8 mouse cellular contexts compared by ENCODE assay signal in the genomic region with DNA sequence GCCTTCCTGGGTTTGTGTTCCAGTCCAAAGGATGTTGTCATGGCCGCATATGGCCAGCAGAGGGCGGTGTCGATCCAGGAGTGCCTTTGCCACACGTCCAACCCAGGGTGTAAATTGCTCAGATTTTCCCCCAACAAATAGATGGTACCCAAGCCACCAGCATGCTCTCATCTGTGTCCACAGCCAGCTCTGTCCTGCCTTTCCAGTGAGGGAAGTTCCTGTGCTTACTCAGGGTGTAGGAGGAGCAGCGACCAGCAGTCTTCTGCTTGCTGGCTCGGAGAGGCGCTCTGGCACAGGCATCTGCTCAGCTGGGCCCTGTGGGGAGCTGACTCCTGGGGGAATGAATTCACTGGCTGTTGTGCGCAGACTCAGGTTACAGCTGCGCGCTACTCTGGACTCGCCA. TPM values are rescaled to one million over a fixed set of nuclear protein-coding genes. Genes with fewer than 3 reads are reported as not detected.
DNase-seq lines count a peak whose midpoint lies in the region; ATAC-seq and TF ChIP-seq lines count a peak whose summit lies in the region.

No protein-coding gene starts in this region.

- peaks cover 3% of the 10 kb centered on the region; the same call in 1 of the 2 replicates for H3K4me1 ChIP-seq in E14TG2a.4 (replicated peaks; ENCODE audit: low read depth, low read length)
- no peaks in the 10 kb centered on the region for H3K4me1 ChIP-seq in bone marrow, adult 2 months (ENCODE audit: control insufficient read depth, insufficient read depth, low read length)
- H3K4me1 ChIP-seq in embryonic facial prominence, embryonic 13.5 days = peaks cover 5% of the 10 kb centered on the region; the same call in 1 of the 2 replicates
- no peaks in the 10 kb centered on the region; the same call in 1 of the 2 replicates for H3K4me1 ChIP-seq in heart, embryonic 11.5 days (ENCODE audit: control insufficient read depth, insufficient read depth, low read length)
- 0 out of 2 replicates have a peak, but pooled peaks cover 4% of the 10 kb centered on the region for H3K4me1 ChIP-seq in kidney, embryonic 15.5 days
- H3K4me1 ChIP-seq in limb, embryonic 15.5 days = peaks cover 4% of the 10 kb centered on the region; the same call in 1 of the 2 replicates
- peaks cover 6% of the 10 kb centered on the region; the same call in 1 of the 2 replicates for H3K4me1 ChIP-seq in neural tube, embryonic 15.5 days

- H3K27ac ChIP-seq in bone marrow, adult 2 months (ENCODE audit: control insufficient read depth, insufficient read depth, low read depth, low read length, poor library complexity) = no peak overlapping the region
- no peak overlapping the region for H3K27ac ChIP-seq in embryonic facial prominence, embryonic 13.5 days
- no peak overlapping the region for H3K27ac ChIP-seq in heart, embryonic 11.5 days (ENCODE audit: low read depth, low read length)
- no peak overlapping the region for H3K27ac ChIP-seq in kidney, embryonic 15.5 days
- no peak overlapping the region for H3K27ac ChIP-seq in limb, embryonic 15.5 days
- H3K27ac ChIP-seq in neural tube, embryonic 15.5 days (replicated peaks) = no peak overlapping the region

- H3K9ac ChIP-seq in embryonic facial prominence, embryonic 13.5 days = no peak overlapping the region
- H3K9ac ChIP-seq in heart, embryonic 11.5 days (ENCODE audit: low read depth, low read length) = no peak overlapping the region
- H3K9ac ChIP-seq in kidney, embryonic 15.5 days = no peak overlapping the region
- no peak overlapping the region for H3K9ac ChIP-seq in limb, embryonic 15.5 days
- no peak overlapping the region for H3K9ac ChIP-seq in neural tube, embryonic 15.5 days (replicated peaks)

- peak; percentile 92 for TF ChIP-seq CTCF in E14TG2a.4 (conservative IDR thresholded peaks at IDR 0.05; ENCODE audit: low read length)
- TF ChIP-seq CTCF in bone marrow, adult 2 months (IDR thresholded peaks at IDR 0.05; ENCODE audit: control insufficient read depth, insufficient read depth, low read length) = peak; percentile 71

- WGBS in bone marrow, adult 2 months = 11% methylated on average over 11 of the region's 11 CpGs
- WGBS in embryonic facial prominence, embryonic 13.5 days = under 1% methylated on average over 11 of the region's 11 CpGs
- 3% methylated on average over 11 of the region's 11 CpGs for WGBS in heart, embryonic 11.5 days (ENCODE audit: insufficient replicate concordance)
- 4% methylated on average over 11 of the region's 11 CpGs for WGBS in kidney, embryonic 15.5 days
- 3% methylated on average over 11 of the region's 11 CpGs for WGBS in limb, embryonic 15.5 days
- WGBS in neural tube, embryonic 15.5 days = 0% methylated on average over 11 of the region's 11 CpGs

- ATAC-seq in embryonic facial prominence, embryonic 13.5 days (ENCODE audit: insufficient number of reproducible peaks, insufficient read depth, low FRiP score, low TSS enrichment, low read depth) = peak; percentile 33; the same call in 1 of the 2 replicates
- no peak for ATAC-seq in heart, embryonic 11.5 days (replicated peaks; ENCODE audit: insufficient number of reproducible peaks, low FRiP score, low TSS enrichment)
- ATAC-seq in kidney, embryonic 15.5 days (replicated peaks; ENCODE audit: low FRiP score) = peak; percentile 57
- ATAC-seq in limb, embryonic 15.5 days (ENCODE audit: insufficient number of reproducible peaks, low FRiP score, low TSS enrichment, low read depth) = no peak
- ATAC-seq in neural tube, embryonic 15.5 days (ENCODE audit: low FRiP score) = peak; percentile 72

- DNase-seq in urinary bladder, adult 2 months (ENCODE audit: low spot score) = peak; percentile 40

- H3K4me2 ChIP-seq in embryonic facial prominence, embryonic 13.5 days = peak overlapping the region; percentile 47
- peak overlapping the region; percentile 57 for H3K4me2 ChIP-seq in heart, embryonic 11.5 days
- H3K4me2 ChIP-seq in kidney, embryonic 15.5 days = peak overlapping the region; percentile 28; the same call in 1 of the 2 replicates
- peak overlapping the region; percentile 25; the same call in 1 of the 2 replicates for H3K4me2 ChIP-seq in limb, embryonic 15.5 days
- H3K4me2 ChIP-seq in neural tube, embryonic 15.5 days = peak overlapping the region; percentile 51

- no peaks in the 10 kb centered on the region for H3K9me3 ChIP-seq in E14TG2a.4 (ENCODE audit: low read length)
- H3K9me3 ChIP-seq in embryonic facial prominence, embryonic 13.5 days = no peaks in the 10 kb centered on the region
- no peaks in the 10 kb centered on the region for H3K9me3 ChIP-seq in heart, embryonic 11.5 days (replicated peaks; ENCODE audit: control insufficient read depth, low read length)
- no peaks in the 10 kb centered on the region for H3K9me3 ChIP-seq in kidney, embryonic 15.5 days (replicated peaks)
- no peaks in the 10 kb centered on the region for H3K9me3 ChIP-seq in limb, embryonic 15.5 days
- no peaks in the 10 kb centered on the region for H3K9me3 ChIP-seq in neural tube, embryonic 15.5 days (replicated peaks)

- no peaks in the 10 kb centered on the region for H3K36me3 ChIP-seq in E14TG2a.4 (ENCODE audit: insufficient read depth, low read length)
- H3K36me3 ChIP-seq in embryonic facial prominence, embryonic 13.5 days = no peaks in the 10 kb centered on the region
- H3K36me3 ChIP-seq in heart, embryonic 11.5 days (ENCODE audit: control insufficient read depth, insufficient read depth, low read length) = no peaks in the 10 kb centered on the region
- H3K36me3 ChIP-seq in kidney, embryonic 15.5 days = no peaks in the 10 kb centered on the region
- no peaks in the 10 kb centered on the region for H3K36me3 ChIP-seq in limb, embryonic 15.5 days
- H3K36me3 ChIP-seq in neural tube, embryonic 15.5 days = no peaks in the 10 kb centered on the region

- no peak overlapping the region; the same call in 1 of the 2 replicates for H3K4me3 ChIP-seq in E14TG2a.4 (replicated peaks; ENCODE audit: low read length)
- no peak overlapping the region for H3K4me3 ChIP-seq in bone marrow, adult 2 months (replicated peaks; ENCODE audit: control insufficient read depth, low read depth, low read length)
- no peak overlapping the region for H3K4me3 ChIP-seq in embryonic facial prominence, embryonic 13.5 days
- H3K4me3 ChIP-seq in heart, embryonic 11.5 days (ENCODE audit: low read depth, low read length) = no peak overlapping the region
- no peak overlapping the region for H3K4me3 ChIP-seq in kidney, embryonic 15.5 days (replicated peaks)
- no peak overlapping the region; the same call in 1 of the 2 replicates for H3K4me3 ChIP-seq in limb, embryonic 15.5 days
- H3K4me3 ChIP-seq in neural tube, embryonic 15.5 days (replicated peaks) = peak overlapping the region; percentile 10; the same call in 1 of the 2 replicates

- peaks cover 10% of the 10 kb centered on the region for H3K27me3 ChIP-seq in E14TG2a.4 (ENCODE audit: insufficient read depth, low read length)
- H3K27me3 ChIP-seq in embryonic facial prominence, embryonic 13.5 days = peaks cover 12% of the 10 kb centered on the region
- H3K27me3 ChIP-seq in heart, embryonic 11.5 days (ENCODE audit: control insufficient read depth, insufficient read depth, low read length) = no peaks in the 10 kb centered on the region; the same call in 1 of the 2 replicates
- H3K27me3 ChIP-seq in kidney, embryonic 15.5 days = peaks cover 6% of the 10 kb centered on the region; the same call in 1 of the 2 replicates
- H3K27me3 ChIP-seq in limb, embryonic 15.5 days = peaks cover 31% of the 10 kb centered on the region; the same call in 1 of the 2 replicates
- peaks cover 16% of the 10 kb centered on the region; the same call in 1 of the 2 replicates for H3K27me3 ChIP-seq in neural tube, embryonic 15.5 days (replicated peaks)

- no peak for TF ChIP-seq POLR2A in bone marrow, adult 2 months (IDR thresholded peaks at IDR 0.05; ENCODE audit: borderline replicate concordance, control insufficient read depth, low read depth, low read length)

RNA-seq across cellular contexts. Expression of gene Spata19, which starts 17.5 kb away (rescaled TPM):
- polyA plus RNA-seq in bone marrow, adult 2 months (2011; ENCODE audit: insufficient read depth, insufficient read length, low replicate concordance, missing spikeins) = not detected in 2 replicates
- not detected in 2 replicates for polyA plus RNA-seq in embryonic facial prominence, embryonic 13.5 days (2015; fragmentation: Nextera tagmentation; extraction: Ambion mirVana)
- not detected in 2 replicates for polyA plus RNA-seq in heart, embryonic 11.5 days (2014; fragmentation: Nextera tagmentation; extraction: Ambion mirVana)
- not detected in 2 replicates for polyA plus RNA-seq in kidney, embryonic 15.5 days (2015; fragmentation: Nextera tagmentation; extraction: Ambion mirVana)
- not detected in 2 replicates for polyA plus RNA-seq in limb, embryonic 15.5 days (2015; fragmentation: Nextera tagmentation; extraction: Ambion mirVana)
- not detected in 2 replicates for polyA plus RNA-seq in neural tube, embryonic 15.5 days (2015; fragmentation: Nextera tagmentation; extraction: Ambion mirVana)
- not detected in 2 replicates for polyA plus RNA-seq in urinary bladder, adult 2 months (2012; rRNA removed)

Comparison
In these comparisons a context has a peak if more than half of its experiments do, and no peak if none do; other contexts are left out.
1. ATAC-seq: peak in embryonic facial prominence, embryonic 13.5 days (single experiment), kidney, embryonic 15.5 days (single experiment) and neural tube, embryonic 15.5 days (single experiment); none in heart, embryonic 11.5 days (single experiment) and limb, embryonic 15.5 days (single experiment).
2. Peak in every context shown above with its lines, with median percentiles within 50 percentile points of each other: H3K4me2 ChIP-seq.